Mouse (Mus musculus): ENCODE data around the gene Micall1.

Micall1 gene

DNA sequence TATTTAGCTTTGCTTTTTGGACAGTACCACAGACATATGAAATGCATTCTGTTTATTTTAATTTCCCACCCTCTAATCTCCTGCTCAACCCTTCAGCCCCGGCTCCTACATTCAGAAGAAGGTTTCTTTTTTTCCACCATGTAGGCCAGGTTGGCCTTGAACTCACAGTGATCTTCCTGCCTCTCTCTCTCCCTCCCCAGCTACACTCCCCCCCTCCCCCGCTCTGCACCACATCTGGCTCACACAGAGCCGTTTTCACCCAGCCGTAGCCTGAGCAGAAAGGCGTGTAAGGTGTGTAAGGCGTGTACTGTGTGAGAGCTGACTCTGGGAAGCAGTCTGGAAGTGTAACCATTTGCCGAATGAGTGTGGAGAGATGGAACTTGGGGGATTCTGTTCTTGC, 20.6 kb downstream of the Micall1 start:
- DNase-seq (ENCODE audit: low read depth, low spot score): no peak

DNA sequence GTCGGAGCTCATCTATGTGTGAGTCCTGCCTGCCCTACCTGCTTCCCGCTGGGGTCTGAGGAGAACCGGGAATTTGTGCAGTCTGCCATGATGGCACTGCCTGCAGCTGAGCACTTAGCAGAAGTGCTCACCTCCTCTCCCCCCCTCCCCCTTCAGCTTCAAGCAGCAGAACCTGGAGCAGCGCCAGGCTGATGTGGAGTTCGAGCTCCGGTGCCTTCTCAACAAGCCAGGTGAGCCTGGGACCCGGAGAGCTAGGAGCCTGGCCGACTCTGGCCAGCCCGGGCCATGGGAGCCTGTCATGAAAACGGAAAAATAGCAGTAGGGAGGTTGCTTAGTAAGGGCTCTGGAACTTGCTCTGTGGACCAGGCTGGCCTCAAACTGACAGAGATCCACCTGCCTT, 22.1 kb downstream of the Micall1 start:
- DNase-seq (ENCODE audit: low read depth, low spot score): no peak

DNA sequence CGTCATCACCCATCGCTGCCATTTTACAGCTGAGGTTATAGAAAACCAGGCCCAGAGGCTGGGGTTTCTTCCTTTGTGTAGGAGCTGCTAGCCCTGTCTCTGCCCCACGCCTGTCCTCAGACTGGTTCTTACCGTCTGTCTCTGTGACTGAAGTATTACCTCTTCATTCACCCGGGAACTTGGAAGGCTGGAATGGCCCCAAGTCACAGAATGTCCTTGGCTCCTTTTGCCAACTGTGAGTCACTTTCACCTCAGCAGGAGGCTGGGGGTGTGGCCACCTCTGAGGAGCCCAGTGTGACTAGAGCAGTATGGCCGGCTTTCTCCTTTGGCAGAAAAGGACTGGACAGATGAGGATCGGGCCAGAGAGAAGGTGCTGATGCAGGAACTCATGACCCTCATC, 22.7 kb downstream of the Micall1 start:
- no peak for DNase-seq (ENCODE audit: low read depth, low spot score)

DNA sequence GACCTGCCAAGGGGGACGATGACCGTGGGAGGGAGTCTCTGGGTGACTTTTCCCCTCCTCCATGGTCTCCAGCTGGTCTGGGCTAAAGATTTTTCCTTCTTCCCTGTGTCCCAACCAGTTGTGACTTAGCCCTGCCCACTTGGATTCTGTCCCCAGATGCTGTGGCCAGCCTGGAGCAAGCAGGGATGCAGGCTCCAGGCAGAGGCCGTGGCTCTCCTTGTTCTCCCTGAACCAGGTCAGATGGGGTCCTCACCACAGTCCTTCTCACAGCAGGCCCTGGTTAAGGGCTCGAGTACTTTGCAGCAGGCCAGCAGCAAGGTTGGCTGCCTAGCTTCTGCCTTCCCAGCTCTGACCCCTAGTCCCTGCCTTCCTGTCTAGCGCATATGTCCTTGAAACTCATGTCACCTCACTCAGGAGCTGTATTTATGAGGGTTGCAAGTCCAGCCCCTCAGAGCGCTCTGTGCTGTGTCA, 24.5 kb downstream of the Micall1 start:
- no peak for DNase-seq (ENCODE audit: low read depth, low spot score)

DNA sequence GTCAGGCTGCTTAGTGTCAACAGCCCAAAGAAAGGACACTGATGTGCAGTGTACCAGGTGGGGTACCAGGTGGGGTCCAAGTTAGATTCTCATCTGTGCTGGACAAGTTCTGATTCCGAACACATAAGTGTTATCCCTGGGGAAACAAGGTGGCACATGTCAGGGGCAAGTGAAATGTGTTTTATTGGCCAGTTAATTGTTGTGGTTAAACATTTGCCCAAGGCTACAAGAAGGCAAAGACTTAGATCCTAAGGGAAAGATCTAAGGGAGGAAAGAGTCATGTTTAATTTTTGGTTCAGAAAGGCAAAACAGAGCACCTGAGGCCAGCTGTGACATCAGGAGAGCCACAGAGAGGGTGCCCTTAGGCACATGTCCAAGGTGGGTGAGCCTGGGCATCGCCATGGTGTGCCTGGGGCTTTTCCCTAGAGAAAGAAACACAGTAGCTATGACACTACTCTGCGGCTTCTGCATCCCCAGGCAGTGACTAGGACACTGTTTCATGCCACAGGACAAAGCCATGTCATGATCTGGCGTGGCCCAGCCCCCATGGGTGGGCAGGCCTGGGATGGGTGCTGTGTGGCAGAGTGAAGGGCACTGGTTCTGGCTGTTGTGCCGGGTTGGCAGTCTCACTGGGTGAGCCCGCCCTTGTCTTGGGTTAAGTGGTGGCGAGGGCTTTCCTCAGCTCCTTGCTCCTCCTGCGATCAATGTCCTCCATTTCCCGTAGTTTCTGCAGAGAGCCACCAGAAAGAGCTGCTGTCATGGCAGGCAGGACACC, 26.0 kb downstream of the Micall1 start:
- no peak for DNase-seq (ENCODE audit: low read depth, low spot score)

DNA sequence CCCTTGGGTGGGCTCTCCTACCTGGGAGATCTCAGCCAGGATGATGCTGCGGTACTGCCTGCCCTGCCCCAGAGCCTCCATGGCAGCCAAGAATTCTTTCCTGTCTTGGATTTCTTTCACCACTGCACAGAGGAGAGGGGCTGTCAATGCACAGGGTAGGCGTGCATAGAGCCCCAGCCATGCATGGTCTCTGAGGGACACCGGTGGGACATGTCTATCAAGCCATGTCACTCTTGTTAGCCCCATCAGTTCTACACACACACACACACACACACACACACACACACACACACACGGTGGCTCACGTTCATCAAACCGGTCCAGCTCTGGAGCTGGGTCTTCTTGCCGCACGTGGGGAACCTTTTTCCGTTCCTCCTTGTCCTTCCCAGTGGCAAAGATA, 26.6 kb downstream of the Micall1 start:
- DNase-seq (ENCODE audit: low read depth, low spot score): no peak

DNA sequence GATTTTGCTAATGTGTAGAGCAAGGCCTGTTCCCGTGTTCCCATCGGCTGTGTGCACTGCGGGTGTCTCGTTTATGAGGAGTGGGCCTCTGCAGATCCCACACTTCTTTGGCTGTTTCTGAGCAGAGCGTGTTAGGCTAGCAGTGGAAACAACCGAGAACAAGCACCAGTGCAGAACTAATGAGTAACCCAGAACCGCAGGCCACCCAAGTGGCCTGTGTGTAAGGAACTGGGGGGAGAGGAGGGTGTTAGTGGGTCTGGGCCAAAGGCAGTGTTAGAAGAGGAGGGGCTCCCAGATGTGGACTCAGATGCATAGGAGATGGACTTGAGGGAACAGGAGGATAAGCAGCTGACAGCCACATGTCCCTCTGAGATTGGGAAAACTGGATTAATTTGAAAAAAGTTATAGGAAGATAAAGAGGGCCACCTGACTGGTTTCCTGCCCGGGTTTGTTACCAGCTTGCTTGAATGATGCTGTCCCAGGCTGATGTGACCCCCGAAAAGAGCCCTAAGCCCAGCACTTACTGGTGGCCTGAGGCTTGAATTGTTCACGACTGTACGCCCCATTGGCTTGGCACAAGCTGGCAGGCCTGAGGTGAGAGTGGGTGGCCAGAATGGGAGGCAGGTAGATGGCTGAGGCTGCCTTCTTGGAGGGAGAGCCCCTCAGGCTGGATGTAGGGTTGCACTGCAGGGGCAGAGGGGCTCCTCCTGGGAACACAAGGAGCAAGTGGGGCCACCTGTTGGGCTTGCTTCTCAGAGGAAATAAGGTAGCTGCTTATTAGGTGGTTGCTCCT, 27.3 kb downstream of the Micall1 start:
- DNase-seq (ENCODE audit: low read depth, low spot score): no peak

DNA sequence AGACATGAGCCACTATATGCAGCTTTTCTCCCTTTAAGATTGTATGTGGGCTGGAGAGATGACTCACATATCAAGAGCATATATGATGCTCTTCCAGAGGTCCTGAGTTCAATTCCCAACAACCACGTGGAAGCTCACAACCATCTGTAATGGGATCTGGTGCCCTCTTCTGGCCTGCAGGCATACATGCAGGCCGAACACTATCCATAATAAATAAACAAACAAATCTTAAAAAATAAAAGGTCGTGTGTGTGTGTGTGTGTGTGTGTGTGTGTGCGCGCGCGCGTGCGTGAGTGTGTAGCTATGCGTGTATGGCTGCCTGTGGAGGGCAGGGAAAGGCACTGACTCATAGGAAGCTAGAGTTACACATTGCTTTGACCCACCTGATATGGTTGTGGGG, 30.9 kb downstream of the Micall1 start:
- peak; percentile 34 for DNase-seq (ENCODE audit: low read depth, low spot score)

DNA sequence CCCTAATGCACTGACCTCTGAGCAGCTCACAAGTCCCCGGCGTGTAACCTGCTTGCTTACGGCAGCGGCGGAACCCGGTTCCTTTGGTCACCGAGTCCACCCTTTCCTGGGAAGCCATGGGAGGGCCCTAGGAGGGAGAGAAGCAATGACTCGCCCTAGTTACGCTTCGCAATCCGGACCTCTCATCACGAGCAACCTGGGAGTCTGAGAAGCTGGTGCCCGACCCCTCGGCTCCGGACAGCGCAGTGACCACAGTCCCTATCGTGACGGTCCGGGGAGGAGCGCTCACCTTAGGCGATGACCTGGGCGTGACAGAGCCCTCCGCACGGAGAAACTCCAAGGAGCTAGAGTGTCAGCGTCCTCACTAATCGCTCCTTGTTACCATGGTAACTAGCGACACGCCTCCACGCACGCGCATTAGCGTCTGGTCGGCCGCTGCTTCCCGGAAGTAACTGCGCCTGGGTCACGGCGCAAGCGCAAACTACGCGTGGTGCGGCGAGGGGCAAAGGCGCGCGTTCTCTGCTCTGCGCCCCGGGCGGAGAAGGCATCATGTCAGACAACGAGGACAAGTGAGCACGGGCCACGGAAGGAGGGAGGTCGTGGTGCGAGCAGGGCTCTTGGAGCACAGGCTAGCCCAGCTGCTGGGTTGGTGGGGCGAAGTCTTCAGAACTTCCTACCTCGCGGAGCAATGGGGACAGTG, 32.3 kb downstream of the Micall1 start, which contains the start of the genes Polr2f and 1700088E04Rik:
Gene Polr2f (plus strand): TSS at position 144 of the 700 bp plus-strand sequence.
Gene 1700088E04Rik (minus strand): TSS at position 388 of the 700 bp plus-strand sequence.
- DNase-seq (ENCODE audit: low read depth, low spot score): peak; percentile 95

DNA sequence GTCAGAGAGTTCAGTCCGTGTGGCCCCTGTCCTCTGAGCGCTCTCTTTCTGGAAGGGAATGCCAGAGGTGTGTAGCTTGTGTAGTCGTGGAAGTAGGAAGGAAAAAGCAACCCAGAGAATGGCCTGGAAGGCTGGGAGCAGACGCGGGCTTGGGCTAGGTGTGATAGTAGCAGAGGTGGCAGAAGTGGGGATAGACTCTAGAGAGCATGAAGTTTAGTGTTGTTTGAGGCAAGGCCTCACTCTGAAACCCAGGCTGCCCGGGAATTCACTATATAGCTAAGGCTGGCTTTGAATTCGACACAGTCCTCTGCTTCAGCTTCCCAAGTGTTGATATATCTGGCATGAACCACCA, 32.8 kb downstream of the Micall1 start:
- DNase-seq (ENCODE audit: low read depth, low spot score): no peak

DNA sequence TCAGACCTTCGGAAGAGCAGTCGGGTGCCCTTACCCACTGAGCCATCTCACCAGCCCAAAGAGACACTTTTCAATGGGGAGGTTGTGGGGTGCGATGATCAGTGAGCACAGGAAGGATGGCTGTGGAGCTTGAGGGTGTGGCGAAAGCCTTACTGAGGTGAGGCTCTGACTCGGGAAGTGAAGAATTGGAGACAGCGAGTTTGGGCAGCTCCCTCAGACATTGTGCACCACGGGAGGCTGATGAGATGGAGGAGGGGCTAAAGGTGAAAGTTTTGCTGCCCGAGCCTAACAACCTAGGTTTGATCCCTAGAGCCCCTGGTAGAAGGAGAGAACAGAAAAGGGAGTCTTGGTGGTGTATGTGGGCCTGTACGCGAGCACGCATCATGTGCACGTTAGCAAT, 34.6 kb downstream of the Micall1 start:
- no peak for DNase-seq (ENCODE audit: low read depth, low spot score)

DNA sequence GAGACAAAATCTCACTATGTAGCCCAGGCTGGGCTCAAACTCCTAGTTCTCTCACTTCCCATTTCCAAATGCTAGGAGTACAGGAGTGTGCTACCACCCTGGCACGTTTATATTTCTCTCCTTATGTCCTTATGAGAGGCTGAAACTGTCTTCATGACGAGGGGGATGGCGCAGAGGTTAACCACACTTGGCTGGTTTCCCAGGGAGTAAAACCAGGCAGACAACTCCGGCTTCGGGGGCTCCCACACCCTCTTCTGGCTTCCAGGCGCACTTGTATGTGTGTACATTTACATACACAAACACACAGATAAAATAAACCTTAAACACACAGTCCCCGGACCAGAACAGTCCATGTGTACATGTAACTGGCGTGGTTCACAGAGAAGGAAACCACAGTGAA, 35.3 kb downstream of the Micall1 start:
- no peak for DNase-seq (ENCODE audit: low read depth, low spot score)

DNA sequence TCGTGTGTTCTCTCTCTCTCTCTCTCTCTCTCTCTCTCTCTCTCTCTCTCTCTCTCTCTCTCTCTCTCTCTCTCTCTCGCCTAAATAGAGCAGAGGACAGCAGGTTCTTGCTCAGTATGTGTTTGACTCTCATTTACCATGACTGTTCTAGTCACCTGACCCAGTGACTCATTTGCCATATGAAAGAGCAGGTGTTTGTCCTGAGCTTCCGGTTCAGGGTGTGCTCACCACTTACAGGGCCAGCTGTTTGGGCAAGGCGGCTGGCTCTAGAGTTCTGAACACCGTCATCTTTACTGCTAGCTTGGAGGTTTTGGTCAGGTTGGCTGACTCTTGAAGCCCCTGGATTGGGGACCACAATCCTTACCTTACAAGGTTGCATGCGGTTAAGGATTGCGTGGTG, 36.8 kb downstream of the Micall1 start:
- no peak for DNase-seq (ENCODE audit: low read depth, low spot score)

DNA sequence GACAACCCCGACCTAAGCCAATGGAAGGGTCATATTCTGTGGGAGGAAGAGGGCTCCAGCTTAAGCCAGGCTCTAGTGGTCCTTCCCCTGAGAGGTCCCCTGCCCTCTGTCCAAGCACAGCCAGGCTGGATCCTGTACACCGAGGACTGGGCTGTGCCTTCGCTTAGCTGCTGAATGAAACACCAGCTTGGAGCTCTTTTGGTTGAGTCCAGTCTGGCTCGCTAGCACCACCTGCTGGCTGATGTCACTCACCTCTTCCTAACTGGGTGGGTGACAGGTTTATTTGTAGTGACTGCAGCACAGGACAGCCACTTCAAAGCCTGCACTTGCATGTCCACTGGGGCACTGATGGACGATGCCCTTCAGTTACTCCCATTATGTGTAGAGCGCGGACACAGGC, 39.8 kb downstream of the Micall1 start:
- DNase-seq (ENCODE audit: low read depth, low spot score): peak; percentile 65

DNA sequence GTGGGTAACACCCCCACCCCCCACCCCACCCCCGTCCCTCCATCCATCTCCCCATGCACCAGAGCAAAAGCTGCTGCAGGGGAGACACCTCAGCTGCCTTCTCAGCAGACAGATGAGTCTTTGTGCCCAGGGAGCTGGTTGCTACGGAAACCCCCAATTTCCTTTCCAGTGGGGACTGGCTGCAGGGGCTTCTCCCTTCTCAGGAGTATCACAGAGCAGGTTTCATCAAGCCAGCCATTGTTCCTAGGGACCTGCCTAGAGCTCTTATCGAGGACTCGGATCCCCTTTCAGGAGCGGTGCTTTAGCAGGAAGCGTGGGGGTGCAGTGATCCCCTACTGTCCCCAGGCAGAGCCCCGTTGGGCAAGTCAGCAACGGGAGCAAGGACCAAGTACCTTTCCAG, 43.2 kb downstream of the Micall1 start:
- DNase-seq (ENCODE audit: low read depth, low spot score): no peak

DNA sequence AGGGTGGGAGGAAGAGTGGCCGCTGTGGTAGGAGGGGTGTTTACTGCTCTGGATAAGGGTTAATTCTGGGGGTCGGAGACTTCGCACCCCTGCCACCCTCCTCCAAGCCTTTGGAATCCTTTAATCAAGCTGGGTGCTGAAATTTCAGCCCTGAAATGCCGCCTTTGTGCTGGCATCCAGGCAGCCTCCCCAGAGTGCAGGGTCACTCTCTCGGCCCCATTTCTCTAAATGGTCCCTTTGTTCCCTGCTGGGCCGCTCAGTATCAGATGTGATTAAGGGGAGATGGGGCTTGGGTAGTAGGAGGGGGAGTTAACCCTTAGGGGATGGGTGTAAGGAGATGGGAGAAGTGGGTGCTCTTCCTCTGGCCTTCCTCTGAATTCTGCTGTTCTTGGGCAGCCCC, 44.0 kb downstream of the Micall1 start:
- DNase-seq (ENCODE audit: low read depth, low spot score): no peak

DNA sequence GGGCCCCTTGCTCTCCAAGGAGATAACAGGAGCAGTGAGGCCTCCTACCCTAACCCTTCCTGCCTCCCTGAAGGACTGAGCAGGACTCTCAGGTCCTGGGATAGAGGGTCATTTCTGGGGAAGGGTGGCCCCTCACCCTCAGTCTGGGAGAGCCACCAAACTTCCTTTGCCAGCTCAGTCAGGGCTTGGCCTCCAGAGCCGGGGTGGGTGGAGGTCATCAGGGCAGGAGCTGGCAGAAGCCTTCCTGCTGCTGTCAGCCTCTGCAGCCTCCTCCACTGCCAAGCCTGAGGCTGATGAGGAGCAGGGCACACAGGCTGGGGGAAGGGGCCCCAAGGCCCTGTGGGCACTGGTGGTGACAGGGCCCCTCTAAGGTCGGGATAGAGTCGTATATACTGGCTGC, 46.9 kb downstream of the Micall1 start:
- no peak for DNase-seq (ENCODE audit: low read depth, low spot score)

DNA sequence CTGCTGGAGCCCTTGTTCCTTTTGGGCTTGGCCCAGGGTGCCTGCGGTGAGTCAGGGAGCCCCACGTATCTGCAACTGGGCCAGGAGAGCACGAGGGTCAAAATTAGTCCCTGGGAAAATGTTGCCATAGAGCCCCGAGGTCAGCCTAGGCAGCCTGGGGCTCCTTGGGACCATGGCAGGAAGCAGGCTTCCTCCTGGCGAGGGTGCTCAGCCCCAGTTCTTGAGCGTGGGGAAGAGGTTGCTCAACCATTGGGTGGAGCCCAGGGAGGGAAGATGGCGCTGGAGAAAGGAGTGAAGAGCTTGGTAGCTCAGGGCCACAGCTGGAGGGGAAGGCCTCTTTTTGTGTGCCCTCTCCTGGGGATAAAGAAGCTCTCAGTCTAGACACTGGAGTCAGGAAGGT, 53.6 kb downstream of the Micall1 start:
- no peak for DNase-seq (ENCODE audit: low read depth, low spot score)

DNA sequence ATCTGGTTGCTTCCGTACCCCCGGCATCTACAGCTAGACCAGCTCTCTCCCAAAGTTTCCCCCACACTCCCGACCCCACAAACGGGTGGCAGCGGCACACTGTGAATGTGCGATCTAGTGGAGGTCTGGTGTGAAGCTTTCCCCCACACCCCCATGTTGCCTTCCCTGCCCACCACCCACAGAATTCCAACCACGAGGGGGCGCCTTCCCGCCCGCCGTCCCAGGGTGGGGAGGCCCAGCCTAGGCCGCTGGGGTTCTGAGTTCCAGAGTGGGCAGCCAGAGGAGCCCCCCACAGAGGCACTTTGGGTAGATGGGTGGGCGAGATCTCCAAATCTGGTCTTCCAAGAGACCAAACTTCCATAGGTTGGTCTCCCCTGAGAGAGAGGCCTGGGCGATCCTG, 54.1 kb downstream of the Micall1 start:
- DNase-seq (ENCODE audit: low read depth, low spot score): no peak

DNA sequence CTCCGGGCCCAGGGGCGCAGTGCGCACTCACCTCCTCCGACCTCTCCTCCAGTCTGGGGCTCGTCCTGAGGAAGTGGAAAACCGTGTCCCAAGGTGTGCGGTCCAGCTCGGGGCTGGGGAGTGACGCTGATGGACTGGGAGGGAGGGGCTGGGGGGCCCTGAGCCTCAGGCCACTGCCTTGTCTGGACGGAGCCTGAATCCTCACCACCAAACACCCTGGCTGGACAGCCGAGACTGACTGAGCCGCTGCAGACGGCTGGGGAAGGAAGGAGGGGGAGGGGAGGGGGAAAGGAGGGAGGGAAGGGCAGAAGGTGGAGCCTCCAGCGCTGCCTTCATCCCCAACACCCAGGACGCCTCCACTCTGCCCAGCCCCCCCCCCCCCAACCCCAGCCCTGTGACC, 55.6 kb downstream of the Micall1 start:
- no peak for DNase-seq (ENCODE audit: low read depth, low spot score)

DNA sequence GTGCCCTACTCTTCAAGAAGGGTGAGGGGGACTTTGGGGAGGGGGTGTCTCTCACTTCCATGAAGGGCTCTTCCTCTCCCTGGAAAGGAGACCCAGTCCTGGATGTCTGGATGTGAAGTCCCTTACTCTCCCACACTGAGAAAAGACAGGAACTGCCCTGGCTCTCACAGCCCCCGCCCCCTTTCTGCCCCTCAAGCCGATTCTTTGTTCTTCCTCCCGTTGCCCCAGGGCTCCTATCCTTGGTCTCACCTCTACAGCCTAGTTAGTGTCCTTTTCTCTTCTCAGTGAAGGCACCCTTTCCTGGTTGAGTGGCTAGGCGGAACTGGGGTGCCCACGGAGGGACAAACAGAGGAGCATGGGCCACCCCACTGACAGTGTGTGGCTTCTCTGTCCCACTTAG, 56.4 kb downstream of the Micall1 start, which contains the start of gene Sox10:
Gene Sox10 (minus strand): TSS at position 101 of the 400 bp plus-strand sequence.
- no peak for DNase-seq (ENCODE audit: low read depth, low spot score)

DNA sequence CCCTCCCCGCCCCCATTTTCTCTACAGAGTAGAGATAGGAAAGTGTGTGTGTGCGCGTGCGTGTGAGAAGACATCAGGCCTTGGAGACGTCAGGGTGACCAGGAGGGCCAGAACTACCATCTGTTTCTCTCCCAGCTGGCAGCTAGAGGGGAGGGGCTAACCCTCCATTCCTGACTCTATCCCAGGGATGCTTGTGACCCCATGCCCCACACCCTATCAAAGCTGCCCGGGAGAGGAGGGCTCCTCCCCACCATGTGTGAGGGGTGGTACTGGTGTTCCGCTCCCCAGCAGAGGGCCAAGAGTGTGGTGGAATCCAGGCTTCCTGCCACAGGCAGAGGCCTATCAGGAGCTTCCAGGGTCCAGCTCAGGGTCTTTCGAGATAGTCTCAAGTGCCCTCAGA, 58.0 kb downstream of the Micall1 start:
- no peak for DNase-seq (ENCODE audit: low read depth, low spot score)

Data from A20 (cell line).